Mouse (Mus musculus): ENCODE measurements around the gene Trpc5. TPM values are rescaled to one million over a fixed set of nuclear protein-coding genes. Genes with fewer than 3 reads are reported as not detected.

Trpc5 gene
- total RNA-seq, 1 experiment = 0.18 TPM

- in situ Hi-C loops (cut with MboI; ENCODE audit: low sequenced_read_pairs in 2 of 2, unreplicated experiment in 2 of 2) = no loop called here
- Histone ChIP-seq H3K27ac (ENCODE audit: insufficient read depth, low read depth, low read length, poor library complexity, severe bottlenecking) (no peak overlapping the region), H3K4me1 (ENCODE audit: control insufficient read depth in 2 of 2, insufficient read depth in 2 of 2, low read length in 2 of 2, poor library complexity in 1 of 2) (no peaks in the 10 kb centered on the region), H3K9ac (ENCODE audit: insufficient read depth, low read depth, low read length, poor library complexity, severe bottlenecking) (no peak overlapping the region), H3K4me3 (ENCODE audit: insufficient read depth in 1 of 2, low read depth in 1 of 2, low read length in 2 of 2, poor library complexity in 1 of 2, severe bottlenecking in 1 of 2) (no peak overlapping the region), H3K36me3 (ENCODE audit: control insufficient read depth, insufficient read depth, low read length, poor library complexity, severe bottlenecking) (no peaks in the 10 kb centered on the region), H3K9me3 (ENCODE audit: control insufficient read depth, insufficient read depth, low read depth, low read length) (no peaks in the 10 kb centered on the region)
- TF ChIP-seq ZNF384 (IDR thresholded peaks at IDR 0.05; ENCODE audit: low read depth, low read length) = no peak
- no peak for TF ChIP-seq MAFK (IDR thresholded peaks at IDR 0.05; ENCODE audit: insufficient read depth, low read depth, low read length)
- TF ChIP-seq CHD2 (IDR thresholded peaks at IDR 0.05; ENCODE audit: low read depth, low read length) = no peak
- no peak for TF ChIP-seq HCFC1 (IDR thresholded peaks at IDR 0.05; ENCODE audit: borderline replicate concordance, insufficient read depth, low read length)
- no peak for TF ChIP-seq ZC3H11A (IDR thresholded peaks at IDR 0.05; ENCODE audit: borderline replicate concordance, low read depth, low read length)
- DNase-seq (ENCODE audit: low read depth, low spot score) = no peak
Measured at GRCm38 (mm10) chrX:144644756-144645155, 43.2 kb downstream of the Trpc5 start.

GRCm38 (mm10) chrX:144612753-144613152 is 75.2 kb downstream of the Trpc5 start:
- Histone ChIP-seq H3K27ac (ENCODE audit: insufficient read depth, low read depth, low read length, poor library complexity, severe bottlenecking) (no peak overlapping the region), H3K4me1 (ENCODE audit: control insufficient read depth in 2 of 2, insufficient read depth in 2 of 2, low read length in 2 of 2, poor library complexity in 1 of 2) (no peaks in the 10 kb centered on the region), H3K9ac (ENCODE audit: insufficient read depth, low read depth, low read length, poor library complexity, severe bottlenecking) (no peak overlapping the region), H3K36me3 (ENCODE audit: control insufficient read depth, insufficient read depth, low read length, poor library complexity, severe bottlenecking) (no peaks in the 10 kb centered on the region), H3K4me3 (ENCODE audit: insufficient read depth in 1 of 2, low read depth in 1 of 2, low read length in 2 of 2, poor library complexity in 1 of 2, severe bottlenecking in 1 of 2) (no peak overlapping the region), H3K9me3 (ENCODE audit: control insufficient read depth, insufficient read depth, low read depth, low read length) (no peaks in the 10 kb centered on the region)
- in situ Hi-C loops (cut with MboI; ENCODE audit: low sequenced_read_pairs in 2 of 2, unreplicated experiment in 2 of 2) = no loop called here
- TF ChIP-seq HCFC1 (IDR thresholded peaks at IDR 0.05; ENCODE audit: borderline replicate concordance, insufficient read depth, low read length) = no peak
- no peak for TF ChIP-seq ZC3H11A (IDR thresholded peaks at IDR 0.05; ENCODE audit: borderline replicate concordance, low read depth, low read length)
- TF ChIP-seq CHD2 (IDR thresholded peaks at IDR 0.05; ENCODE audit: low read depth, low read length) = no peak
- no peak for TF ChIP-seq ZNF384 (IDR thresholded peaks at IDR 0.05; ENCODE audit: low read depth, low read length)
- TF ChIP-seq MAFK (IDR thresholded peaks at IDR 0.05; ENCODE audit: insufficient read depth, low read depth, low read length) = no peak
- no peak for DNase-seq (ENCODE audit: low read depth, low spot score)

- no peak overlapping the region for H3K27ac ChIP-seq (ENCODE audit: insufficient read depth, low read depth, low read length, poor library complexity, severe bottlenecking)
- TF ChIP-seq ZNF384 (IDR thresholded peaks at IDR 0.05; ENCODE audit: low read depth, low read length) (no peak), MAFK (IDR thresholded peaks at IDR 0.05; ENCODE audit: insufficient read depth, low read depth, low read length) (no peak), CHD2 (IDR thresholded peaks at IDR 0.05; ENCODE audit: low read depth, low read length) (no peak), HCFC1 (IDR thresholded peaks at IDR 0.05; ENCODE audit: borderline replicate concordance, insufficient read depth, low read length) (no peak), ZC3H11A (IDR thresholded peaks at IDR 0.05; ENCODE audit: borderline replicate concordance, low read depth, low read length) (no peak)
- in situ Hi-C loops (cut with MboI; ENCODE audit: low sequenced_read_pairs in 2 of 2, unreplicated experiment in 2 of 2) = no loop called here
- no peaks in the 10 kb centered on the region for H3K36me3 ChIP-seq (ENCODE audit: control insufficient read depth, insufficient read depth, low read length, poor library complexity, severe bottlenecking)
- DNase-seq (ENCODE audit: low read depth, low spot score) = no peak
- H3K9me3 ChIP-seq (ENCODE audit: control insufficient read depth, insufficient read depth, low read depth, low read length) = no peaks in the 10 kb centered on the region
- no peaks in the 10 kb centered on the region for H3K4me1 ChIP-seq (ENCODE audit: control insufficient read depth in 2 of 2, insufficient read depth in 2 of 2, low read length in 2 of 2, poor library complexity in 1 of 2)
- no peak overlapping the region for H3K9ac ChIP-seq (ENCODE audit: insufficient read depth, low read depth, low read length, poor library complexity, severe bottlenecking)
- H3K4me3 ChIP-seq (ENCODE audit: insufficient read depth in 1 of 2, low read depth in 1 of 2, low read length in 2 of 2, poor library complexity in 1 of 2, severe bottlenecking in 1 of 2) = no peak overlapping the region
Measured at GRCm38 (mm10) chrX:144536431-144536830, 151.5 kb downstream of the Trpc5 start.

- no peak for TF ChIP-seq ZNF384 (IDR thresholded peaks at IDR 0.05; ENCODE audit: low read depth, low read length)
- no peak for TF ChIP-seq HCFC1 (IDR thresholded peaks at IDR 0.05; ENCODE audit: borderline replicate concordance, insufficient read depth, low read length)
- no peak for TF ChIP-seq CHD2 (IDR thresholded peaks at IDR 0.05; ENCODE audit: low read depth, low read length)
- TF ChIP-seq MAFK (IDR thresholded peaks at IDR 0.05; ENCODE audit: insufficient read depth, low read depth, low read length) = no peak
- TF ChIP-seq ZC3H11A (IDR thresholded peaks at IDR 0.05; ENCODE audit: borderline replicate concordance, low read depth, low read length) = no peak
- H3K9ac ChIP-seq (ENCODE audit: insufficient read depth, low read depth, low read length, poor library complexity, severe bottlenecking) = no peak overlapping the region
- no peak for DNase-seq (ENCODE audit: low read depth, low spot score)
- H3K4me1 ChIP-seq (ENCODE audit: control insufficient read depth in 2 of 2, insufficient read depth in 2 of 2, low read length in 2 of 2, poor library complexity in 1 of 2) = no peaks in the 10 kb centered on the region
- in situ Hi-C loops (cut with MboI; ENCODE audit: low sequenced_read_pairs in 2 of 2, unreplicated experiment in 2 of 2) = no loop called here
- H3K36me3 ChIP-seq (ENCODE audit: control insufficient read depth, insufficient read depth, low read length, poor library complexity, severe bottlenecking) = no peaks in the 10 kb centered on the region
- no peaks in the 10 kb centered on the region for H3K9me3 ChIP-seq (ENCODE audit: control insufficient read depth, insufficient read depth, low read depth, low read length)
- H3K27ac ChIP-seq (ENCODE audit: insufficient read depth, low read depth, low read length, poor library complexity, severe bottlenecking) = no peak overlapping the region
- no peak overlapping the region for H3K4me3 ChIP-seq (ENCODE audit: insufficient read depth in 1 of 2, low read depth in 1 of 2, low read length in 2 of 2, poor library complexity in 1 of 2, severe bottlenecking in 1 of 2)
Measured at GRCm38 (mm10) chrX:144526042-144526441, 161.9 kb downstream of the Trpc5 start.

GRCm38 (mm10) chrX:144523239-144523638 is 164.7 kb downstream of the Trpc5 start:
- no peak for TF ChIP-seq ZNF384 (IDR thresholded peaks at IDR 0.05; ENCODE audit: low read depth, low read length)
- TF ChIP-seq ZC3H11A (IDR thresholded peaks at IDR 0.05; ENCODE audit: borderline replicate concordance, low read depth, low read length) = no peak
- TF ChIP-seq MAFK (IDR thresholded peaks at IDR 0.05; ENCODE audit: insufficient read depth, low read depth, low read length) = no peak
- no peak for TF ChIP-seq HCFC1 (IDR thresholded peaks at IDR 0.05; ENCODE audit: borderline replicate concordance, insufficient read depth, low read length)
- TF ChIP-seq CHD2 (IDR thresholded peaks at IDR 0.05; ENCODE audit: low read depth, low read length) = no peak
- H3K36me3 ChIP-seq (ENCODE audit: control insufficient read depth, insufficient read depth, low read length, poor library complexity, severe bottlenecking) = no peaks in the 10 kb centered on the region
- no peak overlapping the region for H3K4me3 ChIP-seq (ENCODE audit: insufficient read depth in 1 of 2, low read depth in 1 of 2, low read length in 2 of 2, poor library complexity in 1 of 2, severe bottlenecking in 1 of 2)
- H3K27ac ChIP-seq (ENCODE audit: insufficient read depth, low read depth, low read length, poor library complexity, severe bottlenecking) = no peak overlapping the region
- H3K9ac ChIP-seq (ENCODE audit: insufficient read depth, low read depth, low read length, poor library complexity, severe bottlenecking) = no peak overlapping the region
- H3K4me1 ChIP-seq (ENCODE audit: control insufficient read depth in 2 of 2, insufficient read depth in 2 of 2, low read length in 2 of 2, poor library complexity in 1 of 2) = no peaks in the 10 kb centered on the region
- no peak for DNase-seq (ENCODE audit: low read depth, low spot score)
- in situ Hi-C loops (cut with MboI; ENCODE audit: low sequenced_read_pairs in 2 of 2, unreplicated experiment in 2 of 2) = no loop called here
- no peaks in the 10 kb centered on the region for H3K9me3 ChIP-seq (ENCODE audit: control insufficient read depth, insufficient read depth, low read depth, low read length)

Data from ES-E14 (cell line).